Mouse (Mus musculus): ENCODE data around the gene Cfap46.

DNA sequence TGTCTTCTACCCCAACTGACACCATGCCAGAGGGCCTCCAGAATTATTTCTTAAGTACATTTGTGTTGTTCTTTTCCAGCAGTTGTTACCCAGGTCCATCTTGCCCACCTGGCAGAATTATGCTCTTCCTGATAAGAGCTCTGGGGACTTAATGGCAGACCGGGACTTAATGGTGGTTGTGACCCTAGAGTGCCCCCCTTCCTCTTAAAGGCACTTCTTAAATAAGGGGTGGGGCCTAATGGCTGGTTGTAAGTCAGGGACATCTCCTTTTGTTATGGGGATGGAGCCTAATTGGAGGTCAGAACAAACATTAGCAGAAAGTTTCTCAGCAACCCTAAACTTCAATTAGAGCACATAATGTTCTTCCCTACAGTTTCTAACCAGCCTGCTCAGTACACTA is 42.0 kb upstream of the Cfap46 start:
- TF ChIP-seq CTCF (IDR thresholded peaks at IDR 0.05; ENCODE audit: low read depth, low read length) (no peak), POLR2A (IDR thresholded peaks at IDR 0.05; ENCODE audit: insufficient read depth, low read length) (no peak)
